In the genomic region with DNA sequence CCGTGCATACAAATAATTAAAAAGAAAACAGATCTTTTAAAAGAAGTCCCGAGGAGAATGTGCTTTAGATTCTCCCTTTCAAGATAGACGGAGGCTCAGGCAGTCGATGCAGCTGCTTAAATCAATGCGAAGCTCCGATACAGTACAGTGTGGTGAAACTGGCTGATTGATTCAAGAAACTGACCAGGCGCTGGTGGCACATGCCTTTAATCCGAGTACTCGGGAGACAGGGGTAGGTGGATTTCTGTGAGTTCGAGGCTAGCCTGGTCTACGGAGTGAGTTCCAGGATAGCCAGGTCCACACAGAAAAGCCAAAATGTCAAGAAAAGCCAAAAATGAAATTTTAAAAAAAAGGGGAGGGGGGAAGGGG, we compare ENCODE assay signal across 8 mouse cellular contexts. TPM values are rescaled to one million over a fixed set of nuclear protein-coding genes. Genes with fewer than 3 reads are reported as not detected.
DNase-seq lines count a peak whose midpoint lies in the region; ATAC-seq and TF ChIP-seq lines count a peak whose summit lies in the region.

No protein-coding gene starts in this region.

- H3K27ac ChIP-seq in heart, embryonic 13.5 days (replicated peaks) = no peak overlapping the region; the same call in 1 of the 2 replicates
- H3K27ac ChIP-seq in intestine, embryonic 16.5 days (ENCODE audit: low read length) = no peak overlapping the region
- H3K27ac ChIP-seq in neural tube, embryonic 13.5 days (replicated peaks) = no peak overlapping the region

- H3K9ac ChIP-seq in heart, embryonic 13.5 days = peak overlapping the region; percentile 81
- peak overlapping the region; percentile 72 for H3K9ac ChIP-seq in intestine, embryonic 16.5 days (ENCODE audit: low read depth, low read length)
- H3K9ac ChIP-seq in neural tube, embryonic 13.5 days = peak overlapping the region; percentile 65

- no peak for ATAC-seq in heart, embryonic 13.5 days (ENCODE audit: extremely low read depth, insufficient number of reproducible peaks, low FRiP score, low TSS enrichment)
- peak; percentile 66 for ATAC-seq in intestine, embryonic 16.5 days
- peak; percentile 50 for ATAC-seq in neural tube, embryonic 13.5 days (ENCODE audit: low read depth)

- WGBS in heart, embryonic 13.5 days = 23% methylated on average over 11 of the region's 11 CpGs
- WGBS in intestine, embryonic 16.5 days = 21% methylated on average over 11 of the region's 11 CpGs
- 27% methylated on average over 11 of the region's 11 CpGs for WGBS in neural tube, embryonic 13.5 days

- no peaks in the 10 kb centered on the region for H3K36me3 ChIP-seq in heart, embryonic 13.5 days
- no peaks in the 10 kb centered on the region for H3K36me3 ChIP-seq in E14TG2a.4 (ENCODE audit: insufficient read depth, low read length)
- H3K36me3 ChIP-seq in intestine, embryonic 16.5 days (ENCODE audit: control insufficient read depth, insufficient read depth, low read length) = no peaks in the 10 kb centered on the region
- no peaks in the 10 kb centered on the region for H3K36me3 ChIP-seq in neural tube, embryonic 13.5 days

- H3K4me1 ChIP-seq in heart, embryonic 13.5 days = peaks cover 10% of the 10 kb centered on the region
- H3K4me1 ChIP-seq in E14TG2a.4 (replicated peaks; ENCODE audit: low read depth, low read length) = 0 out of 2 replicates have a peak, but pooled peaks cover 4% of the 10 kb centered on the region
- peaks cover 9% of the 10 kb centered on the region; the same call in 1 of the 2 replicates for H3K4me1 ChIP-seq in intestine, embryonic 16.5 days (ENCODE audit: control insufficient read depth, insufficient read depth, low read length)
- no peaks in the 10 kb centered on the region for H3K4me1 ChIP-seq in neural tube, embryonic 13.5 days (replicated peaks)

- H3K4me2 ChIP-seq in heart, embryonic 13.5 days = peak overlapping the region; percentile 72
- H3K4me2 ChIP-seq in intestine, embryonic 16.5 days (ENCODE audit: low read depth, low read length) = peak overlapping the region; percentile 67
- peak overlapping the region; percentile 62 for H3K4me2 ChIP-seq in neural tube, embryonic 13.5 days

- no peaks in the 10 kb centered on the region for H3K9me3 ChIP-seq in heart, embryonic 13.5 days
- peaks cover 6% of the 10 kb centered on the region for H3K9me3 ChIP-seq in E14TG2a.4 (ENCODE audit: low read length)
- no peaks in the 10 kb centered on the region for H3K9me3 ChIP-seq in intestine, embryonic 16.5 days (ENCODE audit: control insufficient read depth, low read length)
- H3K9me3 ChIP-seq in neural tube, embryonic 13.5 days = no peaks in the 10 kb centered on the region

- H3K27me3 ChIP-seq in heart, embryonic 13.5 days (replicated peaks) = no peaks in the 10 kb centered on the region
- H3K27me3 ChIP-seq in E14TG2a.4 (ENCODE audit: insufficient read depth, low read length) = no peaks in the 10 kb centered on the region
- no peaks in the 10 kb centered on the region for H3K27me3 ChIP-seq in intestine, embryonic 16.5 days (replicated peaks; ENCODE audit: control insufficient read depth, insufficient read depth, low read length)
- H3K27me3 ChIP-seq in neural tube, embryonic 13.5 days = no peaks in the 10 kb centered on the region

- DNase-seq in heart, adult 18-20 months = no peak
- DNase-seq in embryo, embryonic 11 days = peak; percentile 50
- no peak for DNase-seq in urinary bladder, adult 18-20 months (ENCODE audit: low spot score in 2 of 2)
- no peak for DNase-seq in right cerebral cortex, adult 18-20 months

- no peak for TF ChIP-seq CTCF in E14TG2a.4 (conservative IDR thresholded peaks at IDR 0.05; ENCODE audit: low read length)

- peak overlapping the region; percentile 56 for H3K4me3 ChIP-seq in heart, embryonic 13.5 days
- peak overlapping the region; percentile 73 for H3K4me3 ChIP-seq in E14TG2a.4 (replicated peaks; ENCODE audit: low read length)
- H3K4me3 ChIP-seq in intestine, embryonic 16.5 days (ENCODE audit: low read length) = peak overlapping the region; percentile 60
- H3K4me3 ChIP-seq in neural tube, embryonic 13.5 days = peak overlapping the region; percentile 44

RNA-seq across cellular contexts. Expression of a gene that starts 31.7 kb away (rescaled TPM):
- 2.7 and 3.0 TPM in 2 replicates for polyA plus RNA-seq in heart, embryonic 13.5 days (2015; fragmentation: Nextera tagmentation; extraction: Ambion mirVana)
- total RNA-seq in heart, adult 18-20 months (2021) = 1 to 10 TPM; 3.4 to 8.6 TPM
- 39.1 and 41.3 TPM in 2 replicates for polyA plus RNA-seq in intestine, embryonic 16.5 days (2015; fragmentation: Nextera tagmentation; extraction: Ambion mirVana)
- polyA plus RNA-seq in neural tube, embryonic 13.5 days (2015; fragmentation: Nextera tagmentation; extraction: Ambion mirVana) = 2.2 and 3.0 TPM in 2 replicates

RNA-seq across cellular contexts. Expression of a gene that starts 49.0 kb away (rescaled TPM):
- not detected in 2 replicates for polyA plus RNA-seq in heart, embryonic 13.5 days (2015; fragmentation: Nextera tagmentation; extraction: Ambion mirVana)
- total RNA-seq in heart, adult 18-20 months (2021) = 1 to 10 TPM; 1.9 to 7.9 TPM
- polyA plus RNA-seq in intestine, embryonic 16.5 days (2015; fragmentation: Nextera tagmentation; extraction: Ambion mirVana) = not detected in 2 replicates
- not detected in 2 replicates for polyA plus RNA-seq in neural tube, embryonic 13.5 days (2015; fragmentation: Nextera tagmentation; extraction: Ambion mirVana)

RNA-seq across cellular contexts. Expression of a gene that starts 59.9 kb away (rescaled TPM):
- 47.3 and 48.6 TPM in 2 replicates for polyA plus RNA-seq in heart, embryonic 13.5 days (2015; fragmentation: Nextera tagmentation; extraction: Ambion mirVana)
- 10 to 100 TPM; 52.0 to 57.2 TPM for total RNA-seq in heart, adult 18-20 months (2021)
- 48.8 and 58.1 TPM in 2 replicates for polyA plus RNA-seq in intestine, embryonic 16.5 days (2015; fragmentation: Nextera tagmentation; extraction: Ambion mirVana)
- polyA plus RNA-seq in neural tube, embryonic 13.5 days (2015; fragmentation: Nextera tagmentation; extraction: Ambion mirVana) = 25.4 and 26.7 TPM in 2 replicates
